Mouse (Mus musculus) liver, postnatal 0 days (tissue): Measurements from ENCODE around the gene C730034F03Rik.

Experiments used
- CTCF ChIP-seq: sonication (generic); IDR thresholded peaks from 2 replicates; pipeline ENCODE4 v1.5.1; 2016; ENCODE audit warnings: antibody characterized with exemption, low read depth
- EP300 ChIP-seq: IDR thresholded peaks from 2 replicates; pipeline ENCODE4 v1.6.1; 2016; ENCODE audit warnings: antibody characterized with exemption, low read depth, mild to moderate bottlenecking

DNA sequence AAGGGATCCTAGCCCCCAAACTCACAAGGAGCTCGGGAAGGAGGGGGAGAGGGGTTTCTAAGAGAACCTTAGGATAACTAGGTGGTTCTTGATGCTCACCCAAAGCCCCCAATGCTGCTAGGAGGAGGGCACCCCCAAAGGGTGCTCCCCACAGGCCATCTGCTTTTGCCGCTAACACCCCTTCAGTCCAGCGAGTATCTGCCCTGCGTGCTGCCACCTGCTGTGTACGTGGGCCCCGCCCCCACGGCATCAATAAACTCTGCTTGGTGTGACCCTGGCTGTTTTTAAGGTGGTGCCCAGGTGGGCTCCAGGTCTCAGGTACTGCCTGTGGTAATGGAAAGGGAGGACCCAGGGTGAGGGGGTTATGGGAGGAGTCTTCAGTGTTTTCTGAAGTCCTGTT lies 32.8 kb downstream of the C730034F03Rik start:
- no peak for TF ChIP-seq CTCF
- TF ChIP-seq EP300, result no peak
